Mouse (Mus musculus): Measurements from ENCODE around the gene Sh3pxd2a. TPM values are rescaled to one million over a fixed set of nuclear protein-coding genes. Genes with fewer than 3 reads are reported as not detected.

The Sh3pxd2a gene
- total RNA-seq, 2 experiments from 2014 or later, result 1.3 to 1.4 TPM

DNA sequence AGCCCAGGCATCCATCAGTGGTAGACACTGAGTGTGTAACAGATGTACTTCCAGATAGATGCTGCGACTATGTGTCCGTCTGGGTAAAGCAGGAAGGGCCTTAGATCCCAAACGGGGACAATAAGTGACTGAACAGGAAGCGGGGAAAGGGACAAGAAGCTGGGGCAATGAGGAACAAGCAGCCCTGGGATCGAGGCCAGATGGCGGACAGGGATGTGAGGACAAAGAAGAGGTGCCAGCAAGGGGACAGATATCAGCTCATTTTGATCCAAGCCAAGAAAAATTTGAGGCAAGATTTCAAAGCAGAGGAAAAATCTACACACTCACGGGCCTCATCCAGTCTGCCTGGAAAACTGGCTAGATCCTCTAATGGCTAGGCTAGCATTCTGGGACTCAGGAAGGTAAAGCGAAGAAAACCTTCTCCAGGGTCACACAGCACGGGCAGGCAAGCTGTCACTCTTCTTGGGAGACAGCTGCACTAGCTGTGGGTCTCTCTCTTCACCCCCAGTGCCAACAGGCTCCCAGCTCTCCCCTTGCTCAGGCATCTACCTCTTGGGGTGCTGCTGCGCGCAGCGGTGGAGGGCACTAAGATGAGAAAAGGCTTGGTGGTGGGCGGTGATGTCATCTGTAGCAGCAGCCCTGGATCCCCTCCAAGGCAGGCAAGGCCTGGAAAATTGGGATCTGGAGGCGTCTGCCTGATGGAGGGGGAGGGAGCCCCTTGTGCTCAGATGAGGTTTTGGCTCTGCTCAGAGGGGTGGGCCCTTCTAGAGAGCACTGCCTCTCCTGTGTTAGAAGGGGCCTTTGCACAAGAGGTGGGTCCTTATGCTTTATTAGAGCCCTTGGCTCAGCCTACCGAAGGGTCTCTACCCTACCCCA lies 146.9 kb downstream of the Sh3pxd2a start:
- no peak for ATAC-seq (ENCODE audit: poor library complexity, severe bottlenecking)

- ATAC-seq (ENCODE audit: poor library complexity, severe bottlenecking), result no peak
Observed at GRCm38 (mm10) chr19:47316288-47317062, 147.7 kb downstream of the Sh3pxd2a start.

DNA sequence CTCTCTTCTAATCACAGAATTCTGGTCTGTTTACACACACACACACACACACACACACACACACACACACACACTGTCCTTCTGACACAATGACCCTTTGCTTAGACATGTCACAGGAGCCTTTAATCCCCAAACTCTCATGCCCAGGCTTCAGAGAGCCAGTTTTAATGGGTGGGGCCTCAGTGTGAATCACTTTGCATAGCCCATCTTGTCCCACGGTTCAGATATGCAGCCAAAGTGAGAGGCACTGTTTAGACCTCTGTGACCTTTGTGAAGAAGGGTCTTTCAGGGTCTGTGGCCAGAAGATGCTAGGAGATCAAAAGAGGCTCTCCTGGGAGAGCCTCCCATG lies 148.3 kb downstream of the Sh3pxd2a start:
- no peak for ATAC-seq (ENCODE audit: poor library complexity, severe bottlenecking)

GRCm38 (mm10) chr19:47315091-47315916 lies 148.9 kb downstream of the Sh3pxd2a start:
- no peak for ATAC-seq (ENCODE audit: poor library complexity, severe bottlenecking)

- no peak for ATAC-seq (ENCODE audit: poor library complexity, severe bottlenecking)
Observed at GRCm38 (mm10) chr19:47314076-47314941, 149.9 kb downstream of the Sh3pxd2a start.

DNA sequence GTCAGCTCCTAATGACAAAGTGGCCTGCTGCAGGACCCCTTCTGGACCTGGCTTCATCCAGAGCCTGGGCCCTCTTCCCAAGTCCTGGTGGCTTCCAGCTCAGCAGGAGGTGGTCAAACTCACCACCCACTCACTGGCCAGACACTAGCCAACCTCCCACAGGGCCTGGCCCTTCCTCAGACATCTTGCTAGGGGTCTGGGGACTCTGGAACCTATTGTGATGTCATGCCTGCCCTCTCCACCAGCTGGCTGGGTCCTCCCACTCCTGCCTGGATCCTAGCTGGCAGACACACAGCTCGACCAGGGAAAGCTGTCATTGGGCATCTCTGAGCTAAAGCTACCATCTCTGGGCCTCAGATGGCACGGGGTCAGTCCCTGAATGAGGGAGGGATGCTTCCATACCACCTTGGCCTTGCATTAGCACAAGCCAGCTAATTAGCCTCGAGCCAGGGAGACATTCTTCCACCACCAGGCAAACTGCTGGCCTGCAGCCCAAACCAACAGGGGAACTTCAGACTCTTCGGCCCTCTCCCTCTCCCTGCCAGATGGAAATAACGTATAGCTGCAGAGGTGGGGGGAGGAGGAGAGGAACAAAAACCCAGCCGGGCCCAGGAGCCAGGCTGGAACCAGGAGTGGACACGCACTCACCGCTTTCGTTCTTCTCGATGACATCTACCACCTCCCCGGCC lies 150.7 kb downstream of the Sh3pxd2a start:
- ATAC-seq (ENCODE audit: poor library complexity, severe bottlenecking), result no peak

GRCm38 (mm10) chr19:47311162-47311561 lies 153.0 kb downstream of the Sh3pxd2a start:
- ATAC-seq (ENCODE audit: poor library complexity, severe bottlenecking), result no peak

DNA sequence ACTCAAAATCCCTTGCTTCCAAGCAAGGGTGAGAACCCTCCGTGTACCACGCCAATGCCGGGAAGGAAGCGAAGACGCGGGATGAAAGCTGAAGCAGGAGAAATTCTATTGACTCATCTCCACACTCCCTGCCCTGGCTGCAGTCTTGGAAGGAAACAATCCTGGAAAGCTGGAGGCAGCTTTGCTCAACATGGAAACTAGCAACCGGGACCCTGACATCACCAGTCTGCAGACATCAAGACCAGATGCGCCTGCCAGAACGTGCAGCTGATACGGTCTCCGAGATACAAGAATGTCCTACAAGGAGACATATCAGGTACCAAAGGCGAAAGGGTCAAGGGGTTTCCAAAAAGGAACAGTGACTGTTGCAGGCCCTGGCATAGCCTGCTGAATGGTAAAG lies 154.4 kb downstream of the Sh3pxd2a start:
- no peak for ATAC-seq (ENCODE audit: poor library complexity, severe bottlenecking)

DNA sequence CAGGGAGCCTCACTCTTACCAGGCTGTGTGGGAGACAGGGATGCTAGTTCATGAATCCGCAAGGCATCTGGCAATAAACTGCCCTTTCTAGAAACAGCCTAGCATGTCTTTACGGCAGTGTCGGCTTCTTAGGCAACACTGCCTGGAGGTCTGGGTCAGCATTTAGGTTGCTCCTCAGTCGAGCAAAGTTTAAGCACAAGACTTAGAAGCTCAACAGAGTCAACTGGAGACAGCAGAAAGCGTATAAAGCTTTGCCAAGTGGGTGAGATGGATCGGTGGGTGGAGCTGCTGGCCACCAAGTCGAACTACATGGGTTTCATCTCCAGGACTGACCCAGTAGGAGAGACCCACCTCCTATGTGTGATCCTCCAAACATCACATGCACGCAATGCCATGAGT lies 157.3 kb downstream of the Sh3pxd2a start:
- ATAC-seq (ENCODE audit: poor library complexity, severe bottlenecking), result no peak

- ATAC-seq (ENCODE audit: poor library complexity, severe bottlenecking), result no peak
Observed at GRCm38 (mm10) chr19:47306128-47306916, 157.9 kb downstream of the Sh3pxd2a start.

GRCm38 (mm10) chr19:47305401-47305800 lies 158.8 kb downstream of the Sh3pxd2a start:
- ATAC-seq (ENCODE audit: poor library complexity, severe bottlenecking), result no peak

- ATAC-seq (ENCODE audit: poor library complexity, severe bottlenecking), result no peak
Observed at GRCm38 (mm10) chr19:47304170-47304745, 159.9 kb downstream of the Sh3pxd2a start.

DNA sequence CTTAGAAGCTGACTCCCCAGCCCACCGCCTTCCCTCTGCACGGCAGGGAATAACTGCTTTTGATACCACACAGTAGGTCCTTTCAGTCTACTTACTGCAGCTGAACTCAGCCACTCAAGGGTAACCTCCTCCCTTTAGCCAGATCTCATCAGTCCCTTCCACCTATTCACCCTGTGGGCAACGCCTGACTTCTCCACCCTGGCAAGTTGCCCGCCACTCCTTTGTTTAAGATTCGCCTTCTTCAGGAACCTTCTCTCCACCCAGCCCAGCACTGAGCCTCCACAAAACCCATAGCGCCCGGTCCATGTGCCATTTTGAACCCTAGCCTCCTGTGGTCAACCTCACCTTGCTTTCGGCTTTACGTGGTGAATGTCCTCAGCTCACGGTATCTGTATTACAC lies 161.1 kb downstream of the Sh3pxd2a start:
- no peak for ATAC-seq (ENCODE audit: poor library complexity, severe bottlenecking)

DNA sequence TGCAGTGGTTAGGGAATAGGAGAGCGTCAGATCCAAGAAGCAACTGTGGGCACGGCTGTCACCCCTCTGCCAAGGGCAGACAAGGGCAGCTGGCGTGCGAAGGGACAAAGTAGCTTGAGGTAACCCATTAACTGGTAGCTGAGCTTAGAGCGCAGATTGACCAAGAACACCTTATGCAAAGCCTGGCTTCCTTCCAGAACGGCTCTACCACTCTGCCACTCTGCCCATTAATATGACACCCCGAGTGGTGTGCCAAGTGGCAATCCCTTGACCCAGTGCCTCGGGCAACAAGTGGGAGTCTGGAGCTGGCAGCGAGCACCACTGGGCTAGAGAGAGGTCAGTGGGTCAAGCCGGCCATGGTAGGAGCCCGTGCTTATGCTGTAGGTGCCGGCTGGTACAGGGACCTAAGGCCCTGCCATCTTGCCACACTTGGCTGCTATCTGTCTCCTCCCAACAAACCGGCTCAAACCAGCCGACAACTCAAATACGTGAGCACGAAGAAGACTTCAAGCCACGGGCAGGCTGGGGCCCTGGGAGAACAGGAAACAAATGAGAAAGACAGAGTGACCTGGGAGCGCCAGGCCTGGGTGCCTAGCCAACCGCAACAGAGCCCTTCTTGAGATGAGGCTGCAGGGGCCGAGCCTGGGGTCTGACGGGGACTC lies 161.9 kb downstream of the Sh3pxd2a start:
- no peak for ATAC-seq (ENCODE audit: poor library complexity, severe bottlenecking)

GRCm38 (mm10) chr19:47301303-47302190 lies 162.7 kb downstream of the Sh3pxd2a start:
- no peak for ATAC-seq (ENCODE audit: poor library complexity, severe bottlenecking)

GRCm38 (mm10) chr19:47298100-47298499 lies 166.1 kb downstream of the Sh3pxd2a start:
- ATAC-seq (ENCODE audit: poor library complexity, severe bottlenecking), result no peak

GRCm38 (mm10) chr19:47292451-47292951 lies 171.7 kb downstream of the Sh3pxd2a start:
- ATAC-seq (ENCODE audit: poor library complexity, severe bottlenecking), result no peak
